Mouse (Mus musculus): ENCODE measurements around the gene Mfsd11.

DNA sequence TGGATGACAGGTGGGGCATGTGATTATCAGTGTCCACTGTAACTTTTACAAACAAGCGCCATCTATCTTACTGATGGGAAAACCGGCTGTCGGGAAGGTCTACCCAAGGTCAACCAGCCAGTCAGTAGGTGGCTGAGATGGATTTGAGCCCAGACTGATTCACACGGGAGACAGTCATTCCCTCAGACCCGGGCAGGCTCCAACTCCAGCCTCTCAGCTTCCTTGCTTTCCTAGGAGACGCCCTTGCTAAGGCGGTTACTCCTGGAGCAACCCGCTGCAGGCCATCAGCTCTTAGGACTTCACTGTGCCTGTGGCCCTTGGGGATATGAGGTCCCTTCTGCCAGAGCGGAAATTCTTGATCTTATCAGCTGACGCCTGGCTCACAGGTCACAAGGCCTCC, 12.2 kb downstream of the Mfsd11 start:
- no peak for TF ChIP-seq CTCF (IDR thresholded peaks at IDR 0.05; ENCODE audit: control insufficient read depth, insufficient read depth, insufficient replicate concordance, low read depth, low read length)
- TF ChIP-seq POLR2A (IDR thresholded peaks at IDR 0.05; ENCODE audit: control insufficient read depth, low read depth, low read length), result no peak

Data from testis, adult 2 months (tissue).